Comparison of ENCODE assay signal across 8 mouse cellular contexts in the genomic region with DNA sequence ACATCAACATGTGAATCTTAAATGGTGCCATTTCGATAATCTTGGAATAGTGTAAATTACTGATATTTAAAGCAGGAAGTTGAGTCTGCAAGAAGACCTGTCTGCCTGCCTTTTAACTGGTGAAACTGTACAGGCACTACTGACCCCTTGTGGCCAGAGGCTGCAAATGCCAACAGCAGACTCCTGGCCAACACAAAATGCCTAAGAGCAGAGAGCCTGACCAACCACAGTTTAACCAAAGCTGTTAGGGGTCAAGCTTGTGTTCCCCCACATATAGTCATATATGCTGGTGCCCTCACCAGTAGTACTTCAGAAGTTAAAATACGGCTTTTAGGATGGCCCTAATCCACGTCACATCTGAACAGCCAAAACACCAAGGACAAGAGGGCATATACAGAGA. TPM values are rescaled to one million over a fixed set of nuclear protein-coding genes. Genes with fewer than 3 reads are reported as not detected.
DNase-seq lines count a peak whose midpoint lies in the region; ATAC-seq and TF ChIP-seq lines count a peak whose summit lies in the region.

No protein-coding gene starts in this region.

- peak; percentile 84 for ATAC-seq in granulocyte monocyte progenitor cell, adult 5-6 weeks (replicated peaks; ENCODE audit: poor library complexity, severe bottlenecking)
- ATAC-seq in kidney, postnatal 0 days (replicated peaks; ENCODE audit: low FRiP score, low read depth): peak; percentile 33; the same call in 1 of the 2 replicates
- peak; percentile 43; the same call in 1 of the 2 replicates for ATAC-seq in liver, postnatal 0 days
- peak; percentile 76 for ATAC-seq in neural tube, embryonic 14.5 days (ENCODE audit: low read depth)

- H3K4me1 ChIP-seq in kidney, postnatal 0 days (replicated peaks; ENCODE audit: insufficient read depth, low read length): no peaks in the 10 kb centered on the region
- peaks cover 4% of the 10 kb centered on the region; the same call in 1 of the 2 replicates for H3K4me1 ChIP-seq in liver, postnatal 0 days (ENCODE audit: insufficient read depth)
- no peaks in the 10 kb centered on the region for H3K4me1 ChIP-seq in neural tube, embryonic 14.5 days (ENCODE audit: control insufficient read depth, insufficient read depth, low read length)

- peak; percentile 89 for TF ChIP-seq CTCF in kidney, postnatal 0 days (IDR thresholded peaks at IDR 0.05; ENCODE audit: low read depth)
- TF ChIP-seq CTCF in liver, postnatal 0 days (IDR thresholded peaks at IDR 0.05; ENCODE audit: low read depth): peak; percentile 90

- H3K4me2 ChIP-seq in kidney, postnatal 0 days (ENCODE audit: low read length): no peak overlapping the region
- no peak overlapping the region for H3K4me2 ChIP-seq in liver, postnatal 0 days (ENCODE audit: low read depth, low read length)
- no peak overlapping the region for H3K4me2 ChIP-seq in neural tube, embryonic 14.5 days (ENCODE audit: low read depth, low read length)

- TF ChIP-seq EP300 in liver, postnatal 0 days (IDR thresholded peaks at IDR 0.05; ENCODE audit: low read depth): no peak

- 55% methylated on average over 3 of the region's 3 CpGs for WGBS in kidney, postnatal 0 days
- 42% methylated on average over 3 of the region's 3 CpGs for WGBS in liver, postnatal 0 days (ENCODE audit: insufficient replicate concordance)
- 49% methylated on average over 3 of the region's 3 CpGs for WGBS in neural tube, embryonic 14.5 days

- H3K9me3 ChIP-seq in kidney, postnatal 0 days (replicated peaks; ENCODE audit: low read length): no peaks in the 10 kb centered on the region
- no peaks in the 10 kb centered on the region for H3K9me3 ChIP-seq in liver, postnatal 0 days (ENCODE audit: low read length)
- no peaks in the 10 kb centered on the region for H3K9me3 ChIP-seq in neural tube, embryonic 14.5 days (ENCODE audit: control insufficient read depth, low read length)

- H3K27me3 ChIP-seq in kidney, postnatal 0 days (ENCODE audit: insufficient read depth, low read length): no peaks in the 10 kb centered on the region
- no peaks in the 10 kb centered on the region for H3K27me3 ChIP-seq in liver, postnatal 0 days (ENCODE audit: insufficient read depth, low read length)
- no peaks in the 10 kb centered on the region for H3K27me3 ChIP-seq in neural tube, embryonic 14.5 days (ENCODE audit: control insufficient read depth, insufficient read depth, low read length)

- DNase-seq in CD4-positive, CD25-positive, alpha-beta regulatory T cell, adult 2 months (ENCODE audit: low read depth, low spot score): peak; percentile 85
- peak; percentile 63 for DNase-seq in adrenal gland, adult 8-10 months
- peak; percentile 50 for DNase-seq in embryo, embryonic 11.5 days (ENCODE audit: low read depth, low spot score)
- peak; percentile 81 for DNase-seq in kidney, postnatal 0 days (ENCODE audit: low spot score)
- peak; percentile 70 for DNase-seq in liver, postnatal 0 days
- peak; percentile 72 for DNase-seq in testis, postnatal 10 days (ENCODE audit: low spot score)

- H3K27ac ChIP-seq in kidney, postnatal 0 days: no peak overlapping the region
- H3K27ac ChIP-seq in liver, postnatal 0 days (ENCODE audit: low read depth): no peak overlapping the region
- no peak overlapping the region for H3K27ac ChIP-seq in neural tube, embryonic 14.5 days (ENCODE audit: low read depth, low read length)

- H3K4me3 ChIP-seq in kidney, postnatal 0 days (replicated peaks; ENCODE audit: low read depth, low read length): no peak overlapping the region
- no peak overlapping the region for H3K4me3 ChIP-seq in liver, postnatal 0 days (ENCODE audit: low read depth, low read length)
- no peak overlapping the region for H3K4me3 ChIP-seq in neural tube, embryonic 14.5 days (ENCODE audit: low read depth, low read length)

- H3K9ac ChIP-seq in kidney, postnatal 0 days (ENCODE audit: low read depth, low read length): no peak overlapping the region
- H3K9ac ChIP-seq in liver, postnatal 0 days (replicated peaks): no peak overlapping the region
- H3K9ac ChIP-seq in neural tube, embryonic 14.5 days (replicated peaks; ENCODE audit: low read depth, low read length): no peak overlapping the region

- H3K36me3 ChIP-seq in kidney, postnatal 0 days (ENCODE audit: insufficient read depth, low read length): no peaks in the 10 kb centered on the region
- no peaks in the 10 kb centered on the region for H3K36me3 ChIP-seq in liver, postnatal 0 days (replicated peaks; ENCODE audit: insufficient read depth, low read length)
- H3K36me3 ChIP-seq in neural tube, embryonic 14.5 days (ENCODE audit: control insufficient read depth, insufficient read depth, low read length): no peaks in the 10 kb centered on the region

RNA-seq across cellular contexts. Expression of a gene that starts 11.9 kb away (rescaled TPM):
- 10 to 100 TPM in 1 of 4 experiments, 1 to 10 TPM in 3; 4.2 to 17.0 (median 6.2) TPM for total RNA-seq in adrenal gland, adult 8-10 months (2022)
- 5.4 and 6.9 TPM in 2 replicates for total RNA-seq in granulocyte monocyte progenitor cell, adult 5-6 weeks (2014; fragmentation: Nextera tagmentation)
- 4.5 and 5.4 TPM in 2 replicates for total RNA-seq in granulocyte monocyte progenitor cell, adult 5-6 weeks (2017)
- 5.4 and 6.2 TPM in 2 replicates for polyA plus RNA-seq in kidney, postnatal 0 days (2015; fragmentation: Nextera tagmentation; extraction: Ambion mirVana)
- 1.2 and 1.4 TPM in 2 replicates for polyA plus RNA-seq in liver, postnatal 0 days (2015; fragmentation: Nextera tagmentation; extraction: Ambion mirVana)
- 27.1 and 37.9 TPM in 2 replicates for polyA plus RNA-seq in neural tube, embryonic 14.5 days (2014; fragmentation: Nextera tagmentation; extraction: Ambion mirVana)

RNA-seq across cellular contexts. Expression of a gene that starts 12.1 kb away (rescaled TPM):
- total RNA-seq in adrenal gland, adult 8-10 months (2022): 10 to 100 TPM; 37.2 to 94.7 (median 56.6) TPM
- 21.7 and 34.2 TPM in 2 replicates for total RNA-seq in granulocyte monocyte progenitor cell, adult 5-6 weeks (2014; fragmentation: Nextera tagmentation)
- total RNA-seq in granulocyte monocyte progenitor cell, adult 5-6 weeks (2017): 31.7 and 32.0 TPM in 2 replicates
- polyA plus RNA-seq in kidney, postnatal 0 days (2015; fragmentation: Nextera tagmentation; extraction: Ambion mirVana): 32.6 and 35.7 TPM in 2 replicates
- polyA plus RNA-seq in liver, postnatal 0 days (2015; fragmentation: Nextera tagmentation; extraction: Ambion mirVana): 26.5 and 28.2 TPM in 2 replicates
- 34.6 and 36.0 TPM in 2 replicates for polyA plus RNA-seq in neural tube, embryonic 14.5 days (2014; fragmentation: Nextera tagmentation; extraction: Ambion mirVana)

Comparison
In these comparisons a context has a peak if more than half of its experiments do, and no peak if none do; other contexts are left out.
1. ATAC-seq: peak in every context shown above with its lines; median percentile 84 in granulocyte monocyte progenitor cell, adult 5-6 weeks; 76 in neural tube, embryonic 14.5 days; 43 in liver, postnatal 0 days; 33 in kidney, postnatal 0 days.